Mouse (Mus musculus) heart, postnatal 10 days (tissue): ENCODE measurements around the gene 9430097D07Rik. TPM values are rescaled to one million over a fixed set of nuclear protein-coding genes. Genes with fewer than 3 reads are reported as not detected.
A peak's percentile ranks its signal among the peaks of the same experiment; 100 is the strongest.

Experiments used
- DNase-seq, 2 experiments: peaks; one replicate each; pipeline ENCODE4 v3.0.0; 2021
- intact Hi-C: fragments of 180-260 bp; cut with DNase I; formaldehyde crosslinking; loops from one replicate; pipeline ENCODE4 v1.15.1; 2025
- total RNA-seq, 2 experiments: library from RNA; stranded (reverse); gene quantifications; 2 replicates each; pipeline ENCODE4 v1.2.3; 2021

The 9430097D07Rik gene
- total RNA-seq = not detected

- no peak for DNase-seq
- intact Hi-C loops = no loop called here
Observed at GRCm38 (mm10) chr2:32575586-32576160, at the start of gene 9430097D07Rik. TSS of gene 9430097D07Rik (minus strand) at chr2:32575684.

DNA sequence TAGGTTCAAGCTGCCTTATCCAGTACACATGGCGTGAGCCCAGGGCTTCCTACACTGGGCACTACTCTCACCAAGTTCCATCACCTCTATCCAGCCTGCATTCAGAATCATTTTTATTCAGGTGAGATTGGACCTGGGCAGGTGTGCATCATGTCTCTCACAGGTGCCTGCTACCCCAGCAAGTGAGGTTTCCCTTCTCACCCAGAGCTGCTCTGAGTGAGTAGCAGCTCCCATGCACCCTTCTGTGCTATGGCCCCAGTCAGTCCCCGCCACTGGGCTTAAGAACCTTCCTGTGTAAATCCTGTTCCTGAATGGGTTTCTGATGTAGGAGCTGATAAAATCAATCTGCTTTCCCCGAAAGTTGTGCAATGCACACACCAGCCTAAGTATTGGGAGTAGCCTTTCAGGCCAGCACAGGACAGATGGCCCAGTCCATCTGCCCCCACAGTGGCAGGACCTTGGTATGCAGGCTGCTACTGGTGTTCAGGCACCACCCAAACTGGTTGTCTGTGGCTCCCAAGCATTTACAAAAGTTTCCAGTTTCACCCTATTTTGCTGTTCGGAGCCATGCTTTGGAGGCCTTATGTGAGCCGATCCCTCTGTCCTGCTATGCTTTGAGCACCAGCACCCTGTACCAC, 48.7 kb upstream of the 9430097D07Rik start:
- intact Hi-C loops = no loop called here
- no peak for DNase-seq

DNA sequence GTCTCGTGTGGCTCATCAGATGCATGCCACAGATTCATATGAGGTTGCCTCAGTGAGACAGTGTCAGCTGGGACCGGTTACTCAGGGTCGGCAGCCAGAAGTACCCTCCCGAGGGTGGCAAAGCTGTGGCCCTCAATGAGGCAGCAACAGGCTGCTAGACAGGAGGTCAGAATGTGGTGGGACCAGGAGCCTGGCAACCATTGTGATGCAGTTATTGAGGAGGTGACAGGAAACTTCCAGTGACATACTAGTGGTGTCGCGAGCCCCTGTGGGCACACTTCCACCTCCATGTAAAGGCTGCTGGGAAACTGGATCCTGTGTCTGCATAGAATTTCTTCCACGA, 46.0 kb upstream of the 9430097D07Rik start, which contains the start of gene Ak1:
TSS of gene Ak1 (plus strand) at position 242 of the 343 bp plus-strand sequence.
- no peak for DNase-seq
- intact Hi-C loops = no loop called here

GRCm38 (mm10) chr2:32620682-32621516, 45.4 kb upstream of the 9430097D07Rik start:
- intact Hi-C loops = no loop called here

GRCm38 (mm10) chr2:32618051-32618450, 42.6 kb upstream of the 9430097D07Rik start:
- intact Hi-C loops = loop anchor here (5.0 kb wide), 1 partner anchor 36 kb away; no protein-coding TSS in a partner anchor
- no peak for DNase-seq

More at GRCm38 (mm10) chr2:32620682-32621516, 45.4 kb upstream of the 9430097D07Rik start:
- DNase-seq = peak; percentile 89 to 91

- no peak for DNase-seq
- intact Hi-C loops = loop anchor here (5.0 kb wide), 1 partner anchor 35 kb away; no protein-coding TSS in a partner anchor
Observed at GRCm38 (mm10) chr2:32617601-32618000, 42.1 kb upstream of the 9430097D07Rik start.

- intact Hi-C loops = loop anchor here (5.0 kb wide), 1 partner anchor 35 kb away; no protein-coding TSS in a partner anchor
- no peak for DNase-seq
Observed at GRCm38 (mm10) chr2:32617109-32617508, 41.6 kb upstream of the 9430097D07Rik start.

DNA sequence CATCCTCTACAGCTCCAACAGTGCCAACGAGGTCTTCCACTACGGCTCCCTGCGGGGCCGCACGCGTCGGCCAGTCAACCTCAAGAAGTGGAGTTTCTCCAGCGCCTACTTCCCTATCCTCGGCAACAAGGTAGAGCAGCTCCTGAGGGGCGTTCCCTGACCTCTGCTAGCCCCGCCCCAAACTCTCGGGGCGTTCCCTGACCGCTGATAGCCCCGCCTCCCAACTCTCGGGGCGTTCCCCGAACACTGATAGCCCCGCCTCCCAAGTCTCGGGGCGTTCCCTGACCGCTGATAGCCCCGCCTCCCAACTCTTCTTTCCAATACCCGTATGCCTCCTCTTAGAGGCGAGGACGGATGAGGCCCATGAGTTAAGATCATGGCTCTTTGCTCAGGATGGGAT, 36.8 kb upstream of the 9430097D07Rik start:
- intact Hi-C loops = no loop called here
- no peak for DNase-seq

DNA sequence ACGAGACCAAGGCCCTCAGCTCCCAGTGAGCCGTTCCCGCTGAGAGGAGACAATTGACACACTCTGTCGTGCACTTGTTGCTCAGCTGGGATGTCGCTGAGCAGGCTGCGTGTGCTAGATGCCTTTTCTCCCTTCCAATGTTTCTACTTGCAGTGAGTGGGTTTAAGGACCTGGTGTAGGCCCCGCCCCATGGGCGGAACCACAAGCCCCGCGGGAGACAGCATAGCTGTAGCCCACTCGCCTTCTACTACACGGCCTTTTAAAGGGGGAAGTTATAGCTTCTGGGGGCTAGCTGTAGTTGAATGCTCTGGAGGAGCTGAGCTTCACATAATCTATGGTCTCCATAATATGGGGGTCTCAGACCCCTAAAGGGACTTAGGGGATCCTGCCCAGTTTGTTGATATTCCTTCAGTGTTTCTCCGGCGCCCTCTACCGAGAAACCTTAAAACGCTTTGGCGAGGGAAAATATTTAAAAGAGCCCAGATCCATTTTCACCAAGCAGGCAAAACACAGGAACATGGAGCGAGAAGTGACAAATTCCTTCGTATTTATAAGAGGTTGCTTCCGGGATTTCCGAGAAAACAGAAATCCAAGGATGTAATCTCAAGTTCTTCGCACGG, 35.2 kb upstream of the 9430097D07Rik start:
- peak; percentile 75 to 79 for DNase-seq
- intact Hi-C loops = no loop called here

- no peak for DNase-seq
- intact Hi-C loops = loop anchor here (5.0 kb wide), 1 partner anchor 37 kb away; the partner anchor contains the start of genes Dpm2 and Pip5kl1
Observed at GRCm38 (mm10) chr2:32608778-32609435, 33.4 kb upstream of the 9430097D07Rik start.

GRCm38 (mm10) chr2:32608141-32608777, 32.8 kb upstream of the 9430097D07Rik start:
- intact Hi-C loops = loop anchor here (5.0 kb wide), 1 partner anchor 36 kb away; the partner anchor contains the start of genes Dpm2 and Pip5kl1
- DNase-seq = peak; percentile 89 to 90

DNA sequence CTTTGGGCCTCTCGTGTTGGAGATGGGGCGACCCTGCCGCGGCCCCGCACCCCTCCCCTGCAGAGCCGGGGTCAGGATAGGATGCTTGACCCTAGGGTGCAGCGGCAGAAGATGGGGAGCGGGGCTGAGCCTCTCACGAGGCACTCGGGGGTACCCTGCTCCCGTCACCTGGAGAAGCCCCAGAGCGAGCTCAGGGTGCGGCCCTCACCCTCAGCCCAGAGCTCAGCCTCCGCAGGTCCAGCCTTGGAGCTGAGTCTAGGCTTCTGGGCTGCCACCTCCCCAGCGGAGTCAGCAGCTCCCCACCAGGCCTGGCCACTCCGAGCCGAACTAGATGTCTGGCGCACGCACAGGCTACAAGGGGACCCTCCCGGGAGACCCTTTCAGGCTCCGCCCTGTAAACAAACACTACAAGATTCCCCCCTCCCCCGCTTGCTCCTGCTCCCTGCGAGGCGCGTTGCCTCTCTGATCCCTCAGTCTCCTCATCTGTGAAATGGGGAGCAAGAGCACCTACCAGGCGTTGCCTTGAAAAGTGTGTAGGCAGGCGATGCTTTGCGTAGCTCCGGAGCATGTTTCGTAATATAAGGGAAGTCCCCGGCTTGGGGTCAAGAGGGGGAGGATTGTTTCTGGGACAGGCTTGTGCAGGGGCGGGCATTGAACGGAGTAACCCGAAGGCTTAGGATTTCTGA, 31.9 kb upstream of the 9430097D07Rik start:
- intact Hi-C loops = loop anchor here (5.0 kb wide), 1 partner anchor 35 kb away; the partner anchor contains the start of genes Dpm2 and Pip5kl1

DNA sequence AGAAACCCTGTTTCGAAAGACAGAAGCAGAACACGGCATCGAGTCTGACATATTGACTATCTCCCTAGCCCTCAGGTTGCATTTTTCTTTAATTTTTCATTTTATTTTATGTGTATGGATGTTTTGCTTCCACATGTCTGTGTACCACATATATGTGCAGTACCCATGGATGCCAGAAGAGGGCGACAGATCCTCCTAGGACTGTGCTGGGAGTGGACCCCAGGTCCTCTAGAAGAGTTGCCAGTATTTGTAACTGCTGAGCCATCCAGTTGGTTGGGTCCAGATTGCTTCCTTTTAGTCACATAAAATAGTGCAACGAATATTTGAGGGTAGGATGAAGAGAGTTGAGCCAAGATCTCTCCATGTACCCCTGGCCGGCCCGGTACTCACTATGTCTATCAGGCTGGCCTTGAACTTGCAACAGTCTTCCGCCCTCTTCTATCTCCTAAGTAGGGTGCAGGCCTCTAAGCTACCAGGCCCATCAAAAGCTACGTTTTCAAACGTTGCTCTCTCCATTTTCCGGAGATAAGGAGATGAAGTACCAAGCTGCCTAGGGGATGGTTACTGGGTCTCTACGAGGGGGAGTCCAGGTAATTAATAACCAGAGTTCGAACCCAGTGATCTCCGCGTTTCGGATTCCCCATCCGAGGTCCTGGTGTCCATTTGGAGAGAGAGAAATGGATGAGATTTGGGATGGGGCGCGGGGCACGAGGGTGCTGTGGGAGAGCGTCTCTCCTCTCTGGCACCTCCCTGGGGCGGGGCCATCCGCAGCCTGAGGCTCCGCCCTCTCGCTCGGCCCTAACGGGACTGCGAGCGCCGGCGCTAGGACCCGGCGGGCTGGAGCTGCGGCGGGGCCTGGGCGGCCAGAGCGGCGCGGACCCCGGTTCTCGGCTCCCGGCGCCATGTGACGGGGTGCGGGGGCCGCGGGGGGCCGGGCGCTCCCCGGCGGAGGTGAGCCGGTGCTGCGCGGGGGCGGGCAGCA, 31.0 kb upstream of the 9430097D07Rik start:
- intact Hi-C loops = loop anchor here (5.0 kb wide), 1 partner anchor 34 kb away; the partner anchor contains the start of genes Dpm2 and Pip5kl1
- peak; percentile 89 to 90 for DNase-seq

More for the DNA sequence above, 31.9 kb upstream of the 9430097D07Rik start:
- DNase-seq = peak; percentile 60 to 71

- intact Hi-C loops = loop anchor here (5.0 kb wide), 1 partner anchor 32 kb away; the partner anchor contains the start of genes Dpm2 and Pip5kl1
- no peak for DNase-seq
Observed at GRCm38 (mm10) chr2:32604631-32605030, 29.1 kb upstream of the 9430097D07Rik start.

DNA sequence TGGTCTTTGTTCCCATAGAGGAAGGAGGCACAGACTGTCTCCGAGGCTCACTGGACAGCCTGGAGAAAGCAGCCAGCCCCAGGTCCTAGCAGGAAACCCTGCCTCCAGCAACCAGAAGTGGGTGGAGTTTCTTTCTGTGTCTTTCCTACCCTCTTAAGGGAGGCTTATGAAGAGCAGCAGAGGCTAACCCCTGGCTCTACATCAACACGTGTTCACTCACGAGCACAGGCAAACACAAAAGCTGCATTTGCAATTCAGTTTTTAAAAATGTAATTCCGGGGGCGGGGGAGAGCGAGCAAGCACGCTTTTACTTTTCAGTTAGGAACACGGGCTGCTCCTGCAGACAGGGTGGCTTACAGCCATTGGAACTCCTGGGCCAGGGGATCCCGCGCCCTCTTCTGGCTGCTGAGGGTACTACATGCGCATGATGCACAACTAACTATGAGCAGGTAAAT, 27.1 kb upstream of the 9430097D07Rik start:
- DNase-seq = peak; percentile 92 to 94
- intact Hi-C loops = loop anchor here (1.0 kb wide), 2 partner anchors 15 to 19 kb away; partner anchors contain the start of gene St6galnac4

DNA sequence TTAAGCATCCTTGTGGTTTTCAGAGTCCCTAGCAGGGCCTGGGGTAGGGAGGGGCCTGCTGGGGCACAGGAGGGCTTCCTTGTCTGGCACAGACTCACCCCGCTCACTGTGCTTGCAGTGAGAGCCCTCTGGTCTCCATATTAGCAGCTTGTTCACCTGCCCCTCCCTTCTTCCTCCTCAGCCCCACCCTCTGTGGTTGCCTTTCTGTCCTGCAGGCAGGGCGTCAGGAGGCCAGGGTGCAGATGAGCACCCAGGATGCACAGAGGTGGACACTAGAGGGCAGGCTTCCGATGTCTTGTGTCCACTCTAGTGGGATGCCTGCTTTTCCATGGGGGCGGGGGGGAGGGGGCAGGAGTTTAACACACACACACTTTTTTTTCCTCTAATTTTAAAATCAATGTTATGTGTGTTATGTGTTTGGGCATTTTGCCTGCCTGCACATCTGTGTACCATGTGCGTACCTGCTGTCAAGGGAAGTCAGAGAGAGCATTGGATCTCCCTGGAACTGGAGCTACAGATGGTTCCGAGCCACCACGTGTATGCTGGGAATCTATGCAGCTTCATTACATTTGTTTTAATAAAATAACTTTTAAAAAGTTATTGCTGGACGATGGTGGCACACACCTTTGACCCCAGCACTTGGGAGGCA, 26.1 kb upstream of the 9430097D07Rik start:
- intact Hi-C loops = loop anchor here (1.0 kb wide), 1 partner anchor 14 kb away; the partner anchor contains the start of gene St6galnac4
- DNase-seq = peak in 1 of 2 experiments; percentile 59

DNA sequence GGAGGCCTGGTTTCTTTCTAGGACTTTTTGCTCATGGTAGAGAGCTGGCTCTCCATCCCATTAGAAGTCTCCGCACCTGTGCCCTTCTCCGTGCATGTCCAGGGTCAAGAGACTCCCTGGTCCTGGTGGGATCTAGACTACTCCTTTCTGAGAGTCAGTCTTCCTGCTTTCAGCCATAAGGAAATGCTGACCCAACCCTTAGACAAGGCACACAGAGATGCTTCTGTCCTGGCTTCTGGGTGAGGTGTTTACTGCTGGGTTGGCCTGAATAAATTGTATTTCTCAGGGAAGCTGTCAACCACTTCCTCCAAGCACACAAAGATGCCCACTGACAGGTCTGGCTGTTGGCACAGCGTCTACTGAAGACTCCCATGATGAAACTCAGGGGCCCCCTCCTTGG, 23.9 kb upstream of the 9430097D07Rik start, which contains the start of gene St6galnac6:
TSS of gene St6galnac6 (plus strand) at position 301 of the 400 bp plus-strand sequence.
- DNase-seq = no peak
- intact Hi-C loops = no loop called here
